Mouse (Mus musculus): ENCODE measurements around the gene Mob2. TPM values are rescaled to one million over a fixed set of nuclear protein-coding genes. Genes with fewer than 3 reads are reported as not detected.
A peak's percentile ranks its signal among the peaks of the same experiment; 100 is the strongest.

Mob2 gene
- total and polyA plus RNA-seq, 3 experiments, result 22.4 to 30.5 (median 27.3) TPM

GRCm38 (mm10) chr7:141988314-141988806 lies 72.5 kb downstream of the Mob2 start:
- Histone ChIP-seq H3K9ac (ENCODE audit: insufficient read depth, low read depth) (no peak overlapping the region), H3K4me1 (ENCODE audit: control insufficient read depth in 1 of 2, insufficient read depth in 2 of 2) (no peaks in the 10 kb centered on the region), H3K4me3 (replicated peaks in 1 of 3; ENCODE audit: low read depth in 2 of 3, low read length in 2 of 3, poor library complexity in 1 of 3) (no peak overlapping the region), H3K79me2 (replicated peaks; ENCODE audit: control insufficient read depth, extremely low read depth, insufficient read depth, poor library complexity, severe bottlenecking) (no peaks in the 10 kb centered on the region), H3K27ac (ENCODE audit: insufficient read depth, low read depth) (no peak overlapping the region), H3K27me3 (replicated peaks) (no peaks in the 10 kb centered on the region), H3K36me3 (replicated peaks in 1 of 2; ENCODE audit: control insufficient read depth in 1 of 2, insufficient read depth in 1 of 2, low read length in 1 of 2) (peaks cover 37 to 99% of the 10 kb centered on the region in 2 experiments), H3K9me3 (replicated peaks; ENCODE audit: low read length) (no peaks in the 10 kb centered on the region), H3K4me2 (ENCODE audit: insufficient read depth, low read depth, poor library complexity, severe bottlenecking) (no peak overlapping the region)
- TF ChIP-seq ZNF384 (IDR thresholded peaks at IDR 0.05; ENCODE audit: low read depth, low read length) (no peak), HCFC1 (IDR thresholded peaks at IDR 0.05; ENCODE audit: low read depth, low read length) (no peak), NELFE (IDR thresholded peaks at IDR 0.05; ENCODE audit: low read depth, low read length) (no peak), MAZ (IDR thresholded peaks at IDR 0.05; ENCODE audit: low read depth, low read length) (no peak), ZMIZ1 (IDR thresholded peaks at IDR 0.05; ENCODE audit: low read depth, low read length) (no peak), NRF1 (IDR thresholded peaks at IDR 0.05; ENCODE audit: low read depth, low read length) (no peak), MAFK (IDR thresholded peaks at IDR 0.05; ENCODE audit: insufficient replicate concordance, low read length) (no peak), EP300 (IDR thresholded peaks at IDR 0.05; ENCODE audit: low read length) (no peak), CTCF (conservative IDR thresholded peaks at IDR 0.05 in 1 of 2, IDR thresholded peaks at IDR 0.05 in 1 of 2; ENCODE audit: low read depth in 2 of 2, low read length in 2 of 2) (no peak), UBTF (IDR thresholded peaks at IDR 0.05; ENCODE audit: low read depth, low read length) (no peak), GABPA (IDR thresholded peaks at IDR 0.05; ENCODE audit: insufficient replicate concordance, low read depth, low read length) (no peak), SIN3A (IDR thresholded peaks at IDR 0.05; ENCODE audit: low read length) (no peak), POLR2AphosphoS2 (IDR thresholded peaks at IDR 0.05; ENCODE audit: low read depth, low read length) (no peak), CHD2 (IDR thresholded peaks at IDR 0.05; ENCODE audit: low read length) (no peak), MXI1 (IDR thresholded peaks at IDR 0.05; ENCODE audit: low read depth, low read length) (no peak), TCF12 (IDR thresholded peaks at IDR 0.05; ENCODE audit: low read depth, low read length) (no peak)
- in situ Hi-C loops (cut with MboI; ENCODE audit: low pct_ligation_motif_present, low pct_unique_long_range_greater_than_20kb, low sequenced_read_pairs) (no loop called here), dilution Hi-C loops (cut with MboI; ENCODE audit: extremely low pct_ligation_motif_present, extremely low pct_unique_long_range_greater_than_20kb, low sequenced_read_pairs) (no loop called here)
- no peak for DNase-seq (ENCODE audit: extremely low read depth)

- Histone ChIP-seq H3K4me1 (ENCODE audit: control insufficient read depth in 1 of 2, insufficient read depth in 2 of 2) (peaks cover 5 to 12% of the 10 kb centered on the region in 2 experiments), H3K4me3 (replicated peaks in 1 of 3; ENCODE audit: low read depth in 2 of 3, low read length in 2 of 3, poor library complexity in 1 of 3) (peak overlapping the region; percentile 67 to 86 (median 69)), H3K79me2 (replicated peaks; ENCODE audit: control insufficient read depth, extremely low read depth, insufficient read depth, poor library complexity, severe bottlenecking) (no peaks in the 10 kb centered on the region), H3K9ac (ENCODE audit: insufficient read depth, low read depth) (peak overlapping the region; percentile 35), H3K27me3 (replicated peaks) (peaks cover 23% of the 10 kb centered on the region), H3K27ac (ENCODE audit: insufficient read depth, low read depth) (no peak overlapping the region), H3K9me3 (replicated peaks; ENCODE audit: low read length) (no peaks in the 10 kb centered on the region), H3K4me2 (ENCODE audit: insufficient read depth, low read depth, poor library complexity, severe bottlenecking) (peak overlapping the region; percentile 80; the same call in 1 of the 2 replicates), H3K36me3 (replicated peaks in 1 of 2; ENCODE audit: control insufficient read depth in 1 of 2, insufficient read depth in 1 of 2, low read length in 1 of 2) (peaks cover 11 to 36% of the 10 kb centered on the region in 2 experiments)
- dilution Hi-C loops (cut with MboI; ENCODE audit: extremely low pct_ligation_motif_present, extremely low pct_unique_long_range_greater_than_20kb, low sequenced_read_pairs), result no loop called here
- in situ Hi-C loops (cut with MboI; ENCODE audit: low pct_ligation_motif_present, low pct_unique_long_range_greater_than_20kb, low sequenced_read_pairs), result no loop called here
- DNase-seq (ENCODE audit: extremely low read depth), result peak; percentile 74
- TF ChIP-seq MYC (IDR thresholded peaks at IDR 0.05; ENCODE audit: low read depth, low read length), result peak; percentile 44; the same call in 1 of the 2 replicates
- TF ChIP-seq MAZ (IDR thresholded peaks at IDR 0.05; ENCODE audit: low read depth, low read length), result no peak
- peak; percentile 51 for TF ChIP-seq MXI1 (IDR thresholded peaks at IDR 0.05; ENCODE audit: low read depth, low read length)
- TF ChIP-seq CHD2 (IDR thresholded peaks at IDR 0.05; ENCODE audit: low read length), result no peak
- TF ChIP-seq SIN3A (IDR thresholded peaks at IDR 0.05; ENCODE audit: low read length), result peak; percentile 61
- 0 out of 2 replicates have a peak, but pooled peaks have one; percentile 22 for TF ChIP-seq HCFC1 (IDR thresholded peaks at IDR 0.05; ENCODE audit: low read depth, low read length)
- TF ChIP-seq UBTF (IDR thresholded peaks at IDR 0.05; ENCODE audit: low read depth, low read length), result no peak
- peak; percentile 57 for TF ChIP-seq NELFE (IDR thresholded peaks at IDR 0.05; ENCODE audit: low read depth, low read length)
- TF ChIP-seq POLR2A (IDR thresholded peaks at IDR 0.05; ENCODE audit: low read depth, low read length), result peak; percentile 68
- peak; percentile 59 for TF ChIP-seq MAX (IDR thresholded peaks at IDR 0.05; ENCODE audit: low read length)
- peak; percentile 73 for TF ChIP-seq TBP (conservative IDR thresholded peaks at IDR 0.05; ENCODE audit: low read depth, low read length)
Measured at GRCm38 (mm10) chr7:141981237-141981636, 79.6 kb downstream of the Mob2 start.
